Mouse (Mus musculus): ENCODE results near the gene 4930452B06Rik.

GRCm38 (mm10) chr14:8418610-8419009 lies 247.4 kb downstream of the 4930452B06Rik start:
- TF ChIP-seq CTCF (IDR thresholded peaks at IDR 0.05; ENCODE audit: extremely low read depth, insufficient read depth, insufficient read length, insufficient replicate concordance) = no peak
- TF ChIP-seq POLR2A (IDR thresholded peaks at IDR 0.05; ENCODE audit: low read depth, low read length) = no peak

Data from spleen, adult 2 months (tissue).